Mouse (Mus musculus): ENCODE results near the gene Ddb2. TPM values are rescaled to one million over a fixed set of nuclear protein-coding genes. Genes with fewer than 3 reads are reported as not detected.

Ddb2 gene
- total RNA-seq (2023) = 10 to 100 TPM; 66.7 to 67.2 TPM

GRCm38 (mm10) chr2:91236601-91237510 is at the start of gene Ddb2:
Gene Ddb2, minus strand, starts transcription at chr2:91236982.

GRCm38 (mm10) chr2:91264711-91265681 is 28.2 kb upstream of the Ddb2 start, which contains the start of gene Arfgap2:
Gene Arfgap2, plus strand, starts transcription at chr2:91264974.

GRCm38 (mm10) chr2:91255661-91256150 is 18.9 kb upstream of the Ddb2 start, which contains the start of gene Pacsin3:
Gene Pacsin3, plus strand, starts transcription at chr2:91255954.

GRCm38 (mm10) chr2:91202222-91202971 is 34.4 kb downstream of the Ddb2 start, which contains the start of the genes Nr1h3 and Acp2:
Gene Nr1h3, minus strand, starts transcription at chr2:91202834.
Gene Acp2, plus strand, starts transcription at chr2:91202885.

GRCm38 (mm10) chr2:91183711-91184405 is 52.9 kb downstream of the Ddb2 start, which contains the start of gene Madd:
Gene Madd, minus strand, starts transcription at chr2:91183837.

Other genes with a start within 250 kb of the Ddb2 start
- gene Rapsn, start 201.4 kb downstream of the Ddb2 start, total RNA-seq (2023) = 1 to 10 TPM in 1 of 2 experiments, not detected in 1; 1.9 TPM
- 100 to 1,000 TPM; 131 to 145 TPM for gene Psmc3, start 183.0 kb downstream of the Ddb2 start, total RNA-seq (2023)
- gene Slc39a13, start 166.6 kb downstream of the Ddb2 start, total RNA-seq (2023) = 10 to 100 TPM; 24.4 to 27.9 TPM
- gene Spi1, start 154.6 kb downstream of the Ddb2 start, total RNA-seq (2023) = 1 to 10 TPM; 1.6 to 2.0 TPM
- not detected for gene Mybpc3, start 118.8 kb downstream of the Ddb2 start, total RNA-seq (2023)
- 100 to 1,000 TPM; 275 to 301 TPM for gene Madd, start 53.1 kb downstream of the Ddb2 start, total RNA-seq (2023)
- 1 to 10 TPM; 1.9 to 4.7 TPM for gene Nr1h3, start 34.1 kb downstream of the Ddb2 start, total RNA-seq (2023)
- 1 to 10 TPM; 9.1 to 9.5 TPM for gene Acp2, start 34.1 kb downstream of the Ddb2 start, total RNA-seq (2023)
- 1 to 10 TPM in 1 of 2 experiments, under 1 TPM in 1; 0.38 to 1.3 TPM for gene Pacsin3, start 19.0 kb upstream of the Ddb2 start, total RNA-seq (2023)
- 100 to 1,000 TPM; 144 to 159 TPM for gene Arfgap2, start 28.0 kb upstream of the Ddb2 start, total RNA-seq (2023)
- gene 1110051M20Rik, start 207.7 kb upstream of the Ddb2 start, total RNA-seq (2023) = 10 to 100 TPM in 1 of 2 experiments, 1 to 10 TPM in 1; 6.7 to 10.5 TPM
- gene Lrp4, start 220.5 kb upstream of the Ddb2 start, total RNA-seq (2023) = under 1 TPM; 0.09 to 0.12 TPM